Mouse (Mus musculus) heart, embryonic 15.5 days (tissue): Measurements from ENCODE around the gene Cdk19. TPM values are rescaled to one million over a fixed set of nuclear protein-coding genes. Genes with fewer than 3 reads are reported as not detected.

Experiments
- ATAC-seq: fragments of 200-750 bp; cut with Nextera tagmentation; replicated peaks from 2 replicates; pipeline ENCODE4 v1.8.0; 2017; ENCODE audit warnings: low read depth, moderate TSS enrichment; ENCODE audit not compliant: insufficient number of reproducible peaks, insufficient read depth, low FRiP score
- H3K27ac ChIP-seq: fragments of 300-500 bp; sonication (generic); 2 replicates; pipeline ENCODE4 v1.5.1; 2015; ENCODE audit warnings: mild to moderate bottlenecking, inconsistent platforms
- H3K27me3 ChIP-seq: fragments of 300-500 bp; sonication (generic); 2 replicates; pipeline ENCODE4 v1.6.1; 2015; ENCODE audit warnings: inconsistent platforms
- H3K36me3 ChIP-seq: fragments of 300-500 bp; sonication (generic); 2 replicates; pipeline ENCODE4 v1.6.1; 2015; ENCODE audit warnings: mild to moderate bottlenecking, inconsistent platforms
- H3K4me1 ChIP-seq: fragments of 300-500 bp; sonication (generic); replicated peaks from 2 replicates; pipeline ENCODE4 v1.6.1; 2015; ENCODE audit warnings: inconsistent platforms
- H3K4me2 ChIP-seq: fragments of 300-500 bp; sonication (generic); 2 replicates; pipeline ENCODE4 v1.6.1; 2015; ENCODE audit warnings: inconsistent platforms, mild to moderate bottlenecking, moderate library complexity
- H3K4me3 ChIP-seq: fragments of 300-500 bp; sonication (generic); 2 replicates; pipeline ENCODE4 v1.5.1; 2015; ENCODE audit warnings: mild to moderate bottlenecking, inconsistent platforms
- H3K9ac ChIP-seq: fragments of 300-500 bp; sonication (generic); 2 replicates; pipeline ENCODE4 v1.6.1; 2015; ENCODE audit warnings: mild to moderate bottlenecking, inconsistent platforms
- H3K9me3 ChIP-seq: fragments of 300-500 bp; sonication (generic); replicated peaks from 2 replicates; pipeline ENCODE4 v1.6.1; 2016; ENCODE audit warnings: inconsistent platforms
- WGBS: fragments of 180-500 bp; shearing (Covaris S2); methylation state at CpG from one replicate; pipeline ENCODE4 v1.1.7; 2015; ENCODE audit warnings: mixed read lengths; 5-methylcytosine and 5-hydroxymethylcytosine counted together
- polyA plus RNA-seq: library from polyadenylated mRNA; unstranded; fragments of >200 nt; fragmentation: Nextera tagmentation; extraction: Ambion mirVana; gene quantifications from 2 replicates; pipeline ENCODE4 v1.2.1, GENCODE M21; 2015

Cdk19 gene
- polyA plus RNA-seq, 1 experiment from 2014 or later = 5.3 TPM

DNA sequence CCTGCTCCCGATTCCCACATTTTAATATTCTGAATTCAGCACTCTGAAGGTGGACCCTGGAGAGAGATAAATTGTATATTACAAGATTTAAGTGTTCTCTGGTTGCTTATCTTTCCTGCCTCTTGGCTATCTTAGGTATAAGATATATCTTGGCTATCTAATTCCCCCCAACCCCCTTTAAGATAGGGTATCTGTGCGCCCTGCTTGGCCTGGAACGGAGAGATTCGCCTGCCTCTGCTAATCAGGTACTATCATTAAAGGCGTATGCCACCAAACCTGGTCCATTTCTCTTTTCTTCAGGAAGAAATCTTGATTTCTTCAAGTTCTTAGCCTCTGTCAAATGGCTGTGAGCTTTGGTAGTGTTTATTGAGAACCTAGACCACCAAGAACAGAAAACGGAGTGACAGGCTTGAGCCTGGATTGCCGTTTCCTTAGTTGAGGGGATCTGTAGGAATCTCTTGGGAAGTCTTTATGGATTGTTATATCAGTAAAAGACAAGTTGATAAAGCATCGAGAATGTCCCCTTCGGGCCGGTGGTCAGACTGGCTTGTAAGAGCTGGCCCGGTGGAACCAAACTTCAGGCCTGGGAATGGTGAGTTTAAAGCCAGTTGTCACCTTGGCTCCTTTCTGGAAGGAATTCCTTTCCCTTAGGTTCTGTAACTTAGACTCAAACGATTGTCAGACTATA is 11.0 kb downstream of the Cdk19 start:
- Histone ChIP-seq H3K4me3 (peak overlapping the region; percentile 97), H3K27me3 (no peaks in the 10 kb centered on the region), H3K36me3 (no peaks in the 10 kb centered on the region), H3K9me3 (no peaks in the 10 kb centered on the region), H3K27ac (peak overlapping the region; percentile 96), H3K4me2 (peak overlapping the region; percentile 80), H3K9ac (peak overlapping the region; percentile 88), H3K4me1 (peaks cover 18% of the 10 kb centered on the region; the same call in 1 of the 2 replicates)
- 40% methylated on average over 12 of the region's 12 CpGs for WGBS
- no peak for ATAC-seq

- H3K4me1 ChIP-seq = peaks cover 21% of the 10 kb centered on the region; the same call in 1 of the 2 replicates
- H3K4me2 ChIP-seq = peak overlapping the region; percentile 80; the same call in 1 of the 2 replicates
Measured at GRCm38 (mm10) chr10:40351156-40351555, 11.8 kb downstream of the Cdk19 start.

GRCm38 (mm10) chr10:40354081-40354480 is 14.7 kb downstream of the Cdk19 start:
- ATAC-seq = no peak
- H3K27me3 ChIP-seq = no peaks in the 10 kb centered on the region
- H3K36me3 ChIP-seq = no peaks in the 10 kb centered on the region
- no peak overlapping the region for H3K9ac ChIP-seq
- WGBS = 84% methylated on average over 9 of the region's 9 CpGs
- H3K4me3 ChIP-seq = no peak overlapping the region
- no peaks in the 10 kb centered on the region for H3K9me3 ChIP-seq
- H3K4me1 ChIP-seq = peaks cover 19% of the 10 kb centered on the region
- no peak overlapping the region for H3K27ac ChIP-seq
- no peak overlapping the region for H3K4me2 ChIP-seq

More at GRCm38 (mm10) chr10:40351156-40351555, 11.8 kb downstream of the Cdk19 start:
- no peaks in the 10 kb centered on the region for H3K27me3 ChIP-seq
- H3K36me3 ChIP-seq = no peaks in the 10 kb centered on the region
- H3K9ac ChIP-seq = no peak overlapping the region
- no peaks in the 10 kb centered on the region for H3K9me3 ChIP-seq
- no peak overlapping the region for H3K4me3 ChIP-seq
- no peak for ATAC-seq
- no peak overlapping the region for H3K27ac ChIP-seq
- WGBS = 68% methylated on average over 4 of the region's 4 CpGs

DNA sequence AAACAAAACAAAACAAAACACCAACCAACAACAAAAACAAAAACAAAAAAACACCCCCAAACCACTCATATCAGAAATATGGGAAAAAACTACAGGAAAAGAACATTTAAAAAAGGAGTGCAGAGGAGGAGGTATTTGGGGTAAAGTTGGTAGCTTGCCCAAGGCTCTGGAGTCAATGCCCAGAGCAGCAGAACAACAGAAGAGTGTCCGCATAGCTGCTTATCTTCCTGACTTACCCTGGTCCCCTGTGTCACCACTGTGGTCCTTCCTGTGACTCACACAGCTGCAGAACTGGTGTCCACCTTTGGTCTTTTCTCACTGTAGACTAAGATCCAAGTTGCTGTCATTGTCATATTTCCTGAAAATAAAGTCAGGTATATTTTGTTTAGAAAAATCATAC is 15.2 kb downstream of the Cdk19 start:
- Histone ChIP-seq H3K36me3 (no peaks in the 10 kb centered on the region), H3K9ac (no peak overlapping the region), H3K4me2 (no peak overlapping the region), H3K9me3 (no peaks in the 10 kb centered on the region), H3K27ac (no peak overlapping the region), H3K27me3 (no peaks in the 10 kb centered on the region), H3K4me1 (peaks cover 19% of the 10 kb centered on the region), H3K4me3 (no peak overlapping the region)
- WGBS = 36% methylated on average over 1 of the region's 1 CpGs
- ATAC-seq = no peak

- H3K9ac ChIP-seq = no peak overlapping the region
- peaks cover 17% of the 10 kb centered on the region for H3K4me1 ChIP-seq
- no peaks in the 10 kb centered on the region for H3K27me3 ChIP-seq
- ATAC-seq = no peak
- H3K27ac ChIP-seq = 0 out of 2 replicates have a peak overlapping the region, but pooled peaks have one; percentile 7
- 30% methylated on average over 2 of the region's 2 CpGs for WGBS
- no peaks in the 10 kb centered on the region for H3K9me3 ChIP-seq
- no peaks in the 10 kb centered on the region for H3K36me3 ChIP-seq
- no peak overlapping the region for H3K4me3 ChIP-seq
- H3K4me2 ChIP-seq = no peak overlapping the region
Measured at GRCm38 (mm10) chr10:40358166-40358565, 18.8 kb downstream of the Cdk19 start.

DNA sequence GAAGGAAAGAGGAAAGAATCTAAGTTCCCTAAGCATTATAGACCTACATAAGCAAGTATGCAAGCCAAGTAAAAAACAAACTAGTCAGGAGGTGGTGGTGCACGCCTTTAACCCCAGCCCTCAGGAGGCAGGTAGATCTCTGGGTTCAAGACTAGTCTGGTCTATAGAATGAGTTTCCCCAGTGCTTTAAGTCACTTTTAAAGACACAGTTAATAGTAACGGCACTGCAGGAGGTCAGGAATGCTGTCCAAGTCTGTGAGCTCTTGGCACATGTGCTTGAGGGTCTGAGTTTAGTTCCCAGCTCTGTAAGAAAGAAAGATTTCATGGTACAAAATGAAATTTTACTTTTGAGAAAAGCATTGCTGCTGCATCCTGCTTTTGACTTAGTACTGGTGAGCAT is 19.8 kb downstream of the Cdk19 start:
- Histone ChIP-seq H3K4me1 (peaks cover 18% of the 10 kb centered on the region), H3K9ac (no peak overlapping the region), H3K36me3 (no peaks in the 10 kb centered on the region), H3K9me3 (no peaks in the 10 kb centered on the region), H3K27me3 (no peaks in the 10 kb centered on the region), H3K4me3 (no peak overlapping the region), H3K27ac (no peak overlapping the region), H3K4me2 (no peak overlapping the region)
- 74% methylated on average over 2 of the region's 2 CpGs for WGBS
- ATAC-seq = no peak

GRCm38 (mm10) chr10:40363004-40363403 is 23.6 kb downstream of the Cdk19 start:
- Histone ChIP-seq H3K4me3 (no peak overlapping the region), H3K36me3 (no peaks in the 10 kb centered on the region), H3K27me3 (no peaks in the 10 kb centered on the region), H3K4me1 (peaks cover 10% of the 10 kb centered on the region), H3K9me3 (no peaks in the 10 kb centered on the region), H3K9ac (no peak overlapping the region), H3K27ac (no peak overlapping the region), H3K4me2 (no peak overlapping the region)
- WGBS = 25% methylated on average over 4 of the region's 4 CpGs
- ATAC-seq = no peak

- Histone ChIP-seq H3K27ac (no peak overlapping the region), H3K27me3 (no peaks in the 10 kb centered on the region), H3K9me3 (no peaks in the 10 kb centered on the region), H3K36me3 (no peaks in the 10 kb centered on the region), H3K4me1 (peaks cover 7% of the 10 kb centered on the region), H3K4me3 (no peak overlapping the region), H3K4me2 (no peak overlapping the region), H3K9ac (no peak overlapping the region)
- WGBS = 72% methylated on average over 5 of the region's 5 CpGs
- ATAC-seq = no peak
Measured at GRCm38 (mm10) chr10:40364642-40365361, 25.4 kb downstream of the Cdk19 start.

GRCm38 (mm10) chr10:40365991-40366390 is 26.6 kb downstream of the Cdk19 start:
- ATAC-seq = no peak
- H3K27me3 ChIP-seq = no peaks in the 10 kb centered on the region
- H3K9ac ChIP-seq = no peak overlapping the region
- no peak overlapping the region for H3K4me3 ChIP-seq
- no peaks in the 10 kb centered on the region for H3K9me3 ChIP-seq
- H3K4me2 ChIP-seq = no peak overlapping the region
- H3K36me3 ChIP-seq = no peaks in the 10 kb centered on the region
- WGBS = 90% methylated on average over 2 of the region's 2 CpGs
- H3K27ac ChIP-seq = no peak overlapping the region
- H3K4me1 ChIP-seq = peaks cover 7% of the 10 kb centered on the region

- Histone ChIP-seq H3K4me3 (no peak overlapping the region), H3K27ac (no peak overlapping the region), H3K4me1 (peaks cover 8% of the 10 kb centered on the region), H3K36me3 (no peaks in the 10 kb centered on the region), H3K4me2 (no peak overlapping the region), H3K27me3 (no peaks in the 10 kb centered on the region), H3K9me3 (no peaks in the 10 kb centered on the region), H3K9ac (no peak overlapping the region)
- no peak for ATAC-seq
- WGBS = 85% methylated on average over 1 of the region's 1 CpGs
Measured at GRCm38 (mm10) chr10:40368516-40368915, 29.2 kb downstream of the Cdk19 start.

- Histone ChIP-seq H3K27me3 (no peaks in the 10 kb centered on the region), H3K4me2 (no peak overlapping the region), H3K9ac (no peak overlapping the region), H3K4me3 (no peak overlapping the region), H3K9me3 (no peaks in the 10 kb centered on the region), H3K36me3 (no peaks in the 10 kb centered on the region), H3K4me1 (peaks cover 8% of the 10 kb centered on the region), H3K27ac (no peak overlapping the region)
- ATAC-seq = no peak
Measured at GRCm38 (mm10) chr10:40370156-40370555, 30.8 kb downstream of the Cdk19 start.
